Mouse (Mus musculus) myocyte (in vitro differentiated cells): ENCODE results near the gene Lrrc37a.

Source experiments
- CEBPB ChIP-seq: IDR thresholded peaks from 2 replicates; pipeline ENCODE4 v1.6.1; 2011; ENCODE audit warnings: mild to moderate bottlenecking, moderate library complexity; ENCODE audit not compliant: poor library complexity, insufficient read depth, severe bottlenecking
- E2F4 ChIP-seq: IDR thresholded peaks from one replicate; pipeline ENCODE4 v1.6.1; 2011; ENCODE audit warnings: mild to moderate bottlenecking, control low read depth, moderate library complexity; ENCODE audit not compliant: insufficient read depth
- MAX ChIP-seq: IDR thresholded peaks from one replicate; pipeline ENCODE4 v1.6.1; 2011; ENCODE audit warnings: low read depth, mild to moderate bottlenecking, control low read depth
- MYOG ChIP-seq, 3 experiments: IDR thresholded peaks; one replicate each; pipeline ENCODE4 v1.6.1; 2011; ENCODE audit warnings: control low read depth in 2 of 3, low read depth in 2 of 3, mild to moderate bottlenecking in 2 of 3; ENCODE audit not compliant: insufficient read length in 2 of 3, control insufficient read depth in 1 of 3, insufficient read depth in 1 of 3
- POLR2A ChIP-seq: IDR thresholded peaks from one replicate; pipeline ENCODE4 v1.6.1; 2011; ENCODE audit warnings: low read depth, mild to moderate bottlenecking, control low read depth, moderate library complexity; ENCODE audit not compliant: insufficient read length
- POLR2AphosphoS2 ChIP-seq: IDR thresholded peaks from one replicate; pipeline ENCODE4 v1.6.1; 2011; ENCODE audit warnings: low read depth, control low read depth; ENCODE audit not compliant: insufficient read length
- SRF ChIP-seq: IDR thresholded peaks from one replicate; pipeline ENCODE4 v1.6.1; 2011; ENCODE audit warnings: low read depth; ENCODE audit not compliant: control insufficient read depth, insufficient read length
- TCF12 ChIP-seq: IDR thresholded peaks from one replicate; pipeline ENCODE4 v1.6.1; 2011; ENCODE audit warnings: mild to moderate bottlenecking, control low read depth; ENCODE audit not compliant: poor library complexity, insufficient read depth, severe bottlenecking
- TCF3 ChIP-seq: IDR thresholded peaks from one replicate; pipeline ENCODE4 v1.6.1; 2011; ENCODE audit warnings: low read depth, control low read depth; ENCODE audit not compliant: insufficient read length
- USF1 ChIP-seq: IDR thresholded peaks from one replicate; pipeline ENCODE4 v1.6.1; 2011; ENCODE audit warnings: low read depth, mild to moderate bottlenecking, control low read depth, moderate library complexity

DNA sequence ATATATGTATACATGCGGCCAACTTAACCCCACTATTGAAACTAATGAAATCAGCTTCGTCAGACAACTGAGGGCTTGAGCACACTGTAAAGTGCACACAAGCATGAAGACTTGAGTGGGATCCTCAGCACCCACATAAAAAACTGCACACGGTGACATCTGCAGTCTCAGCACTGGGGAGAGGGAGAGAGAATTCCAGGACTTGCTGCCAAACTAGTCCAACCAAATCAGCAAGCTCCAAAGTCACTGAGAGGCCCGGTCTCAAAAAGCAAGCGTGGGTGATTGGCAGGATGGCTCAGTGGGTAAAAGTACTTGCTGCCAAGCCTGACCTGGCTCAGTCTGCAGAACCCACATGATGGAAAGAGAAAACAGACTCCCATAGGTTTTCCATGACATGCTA, 101.7 kb downstream of the Lrrc37a start:
- TF ChIP-seq USF1: no peak
- TF ChIP-seq E2F4: no peak
- no peak for TF ChIP-seq POLR2A
- no peak for TF ChIP-seq MAX
- no peak for TF ChIP-seq TCF12
- TF ChIP-seq POLR2AphosphoS2: no peak
- no peak for TF ChIP-seq SRF
- TF ChIP-seq CEBPB: no peak
- TF ChIP-seq MYOG (IDR thresholded peaks at IDR 0.05; ENCODE audit: control insufficient read depth in 1 of 3, insufficient read depth in 1 of 3, insufficient read length in 2 of 3, low read depth in 2 of 3): no peak
- TF ChIP-seq TCF3: no peak
